Mouse (Mus musculus): ENCODE data around the gene Icos. TPM values are rescaled to one million over a fixed set of nuclear protein-coding genes. Genes with fewer than 3 reads are reported as not detected.

Icos gene
- polyA plus RNA-seq (2015; fragmentation: Nextera tagmentation; extraction: Ambion mirVana), result 0.11 and 0.31 TPM in 2 replicates

DNA sequence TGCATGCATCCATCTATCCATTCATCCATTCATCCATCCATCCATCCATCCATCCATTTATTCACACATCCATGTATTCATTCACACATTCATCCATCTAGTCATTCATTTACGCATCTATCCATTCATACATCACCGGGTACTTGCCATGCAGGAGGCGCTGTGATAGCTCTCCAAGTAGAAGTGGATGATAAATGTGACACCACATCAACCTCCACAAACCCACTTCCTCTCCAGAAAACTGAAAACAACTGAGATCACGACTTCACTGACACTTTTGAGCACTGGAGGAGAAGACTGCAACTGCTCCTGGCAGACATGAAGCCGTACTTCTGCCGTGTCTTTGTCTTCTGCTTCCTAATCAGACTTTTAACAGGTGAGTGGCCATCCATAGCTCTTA is at the start of gene Icos:
Gene Icos (plus strand): TSS at position 287 of the 400 bp plus-strand sequence.
- Histone ChIP-seq H3K27me3 (replicated peaks) (no peaks in the 10 kb centered on the region), H3K4me3 (no peak within 1 kb of the TSS), H3K4me2 (no peak within 1 kb of the TSS), H3K9me3 (no peaks in the 10 kb centered on the region), H3K9ac (no peak within 1 kb of the TSS), H3K4me1 (peaks cover 7% of the 10 kb centered on the region; the same call in 1 of the 2 replicates), H3K27ac (replicated peaks) (no peak within 1 kb of the TSS), H3K36me3 (no peaks in the 10 kb centered on the region)
- 75% methylated on average over 6 of the region's 6 CpGs for WGBS
- no peak for ATAC-seq (ENCODE audit: extremely low read depth, insufficient number of reproducible peaks, low FRiP score, low TSS enrichment)

DNA sequence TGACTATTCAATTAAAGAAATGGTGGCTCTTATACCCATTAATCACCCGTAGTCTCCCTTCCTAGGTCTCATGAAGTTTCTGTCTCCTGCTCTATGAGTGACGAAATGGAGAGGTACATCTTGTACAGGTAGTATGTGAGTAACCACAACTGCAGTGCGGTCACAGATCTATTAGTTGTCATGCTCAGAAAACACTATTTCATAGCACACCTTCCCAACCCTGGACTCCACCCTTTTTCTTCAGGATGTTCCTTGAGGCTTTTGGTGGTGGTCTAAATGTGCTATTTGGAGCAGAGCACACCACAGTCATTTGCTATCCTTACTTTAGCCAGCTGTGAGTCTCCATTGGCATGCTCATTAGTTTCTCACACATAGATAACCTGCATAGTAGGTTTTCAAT is 48.7 kb upstream of the Icos start:
- no peak overlapping the region for H3K27ac ChIP-seq (replicated peaks)
- no peaks in the 10 kb centered on the region for H3K4me1 ChIP-seq
- no peak overlapping the region for H3K9ac ChIP-seq
- H3K27me3 ChIP-seq (replicated peaks), result no peaks in the 10 kb centered on the region
- H3K4me2 ChIP-seq, result no peak overlapping the region
- H3K4me3 ChIP-seq, result no peak overlapping the region
- WGBS, result 87% methylated on average over 3 of the region's 3 CpGs
- ATAC-seq (ENCODE audit: extremely low read depth, insufficient number of reproducible peaks, low FRiP score, low TSS enrichment), result no peak
- H3K9me3 ChIP-seq, result no peaks in the 10 kb centered on the region
- no peaks in the 10 kb centered on the region for H3K36me3 ChIP-seq

DNA sequence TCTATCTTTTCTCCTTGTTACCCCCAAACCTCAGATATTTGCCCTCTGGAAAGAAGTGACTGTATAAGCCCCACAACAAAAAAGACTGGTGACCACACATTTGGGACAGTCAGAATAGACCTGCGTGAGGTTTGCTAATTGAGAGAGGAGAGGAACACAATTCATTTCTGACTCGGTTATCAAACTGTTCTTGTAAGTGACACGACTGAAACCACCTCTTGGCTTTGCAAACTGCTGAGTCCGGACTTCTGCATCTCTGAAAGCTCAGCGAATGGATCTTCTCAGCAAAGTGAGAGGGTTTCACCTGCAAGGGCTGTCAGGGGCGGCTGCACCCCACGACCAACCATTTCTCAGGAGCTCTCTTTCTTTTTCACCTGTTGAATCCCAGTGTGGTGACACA is 47.3 kb upstream of the Icos start:
- Histone ChIP-seq H3K4me3 (no peak overlapping the region), H3K27me3 (replicated peaks) (no peaks in the 10 kb centered on the region), H3K9ac (no peak overlapping the region), H3K36me3 (no peaks in the 10 kb centered on the region), H3K4me1 (peaks cover 2% of the 10 kb centered on the region), H3K4me2 (no peak overlapping the region), H3K27ac (replicated peaks) (no peak overlapping the region), H3K9me3 (no peaks in the 10 kb centered on the region)
- 67% methylated on average over 7 of the region's 7 CpGs for WGBS
- no peak for ATAC-seq (ENCODE audit: extremely low read depth, insufficient number of reproducible peaks, low FRiP score, low TSS enrichment)

DNA sequence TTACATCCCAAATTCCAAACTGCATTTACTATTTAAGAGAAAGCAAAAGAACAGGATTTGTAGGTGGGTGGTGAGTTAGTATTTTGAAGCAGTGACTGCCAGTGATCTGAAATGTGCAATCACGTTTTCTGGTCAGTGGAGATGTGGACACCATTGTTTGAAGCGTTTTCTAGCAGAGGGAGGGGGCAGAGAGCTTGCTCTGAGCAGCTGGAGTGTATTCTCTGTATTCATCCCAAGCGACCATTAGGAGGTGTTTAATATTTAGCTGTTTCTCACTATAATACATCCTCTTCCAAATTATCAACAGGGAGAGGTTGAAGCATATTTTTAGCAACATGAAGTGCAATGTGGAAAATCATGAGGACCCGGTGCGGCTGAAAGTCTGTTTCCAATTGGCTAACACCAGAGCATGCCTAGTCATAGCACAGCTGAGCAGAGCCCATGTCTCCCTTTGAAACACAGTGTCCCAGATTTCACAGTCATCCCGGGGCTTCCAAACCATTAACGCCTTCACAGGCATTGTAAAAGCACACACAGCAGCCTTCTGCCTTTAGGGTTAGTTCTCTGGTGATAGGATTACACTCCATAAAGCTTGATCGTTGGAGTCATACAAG is 41.7 kb upstream of the Icos start:
- no peak overlapping the region for H3K4me3 ChIP-seq
- peak overlapping the region; percentile 35 for H3K4me2 ChIP-seq
- no peaks in the 10 kb centered on the region for H3K36me3 ChIP-seq
- peaks cover 14% of the 10 kb centered on the region for H3K4me1 ChIP-seq
- H3K9me3 ChIP-seq, result no peaks in the 10 kb centered on the region
- no peaks in the 10 kb centered on the region for H3K27me3 ChIP-seq (replicated peaks)
- H3K27ac ChIP-seq (replicated peaks), result peak overlapping the region; percentile 61
- no peak for ATAC-seq (ENCODE audit: extremely low read depth, insufficient number of reproducible peaks, low FRiP score, low TSS enrichment)
- H3K9ac ChIP-seq, result peak overlapping the region; percentile 58; the same call in 1 of the 2 replicates
- 35% methylated on average over 8 of the region's 8 CpGs for WGBS

DNA sequence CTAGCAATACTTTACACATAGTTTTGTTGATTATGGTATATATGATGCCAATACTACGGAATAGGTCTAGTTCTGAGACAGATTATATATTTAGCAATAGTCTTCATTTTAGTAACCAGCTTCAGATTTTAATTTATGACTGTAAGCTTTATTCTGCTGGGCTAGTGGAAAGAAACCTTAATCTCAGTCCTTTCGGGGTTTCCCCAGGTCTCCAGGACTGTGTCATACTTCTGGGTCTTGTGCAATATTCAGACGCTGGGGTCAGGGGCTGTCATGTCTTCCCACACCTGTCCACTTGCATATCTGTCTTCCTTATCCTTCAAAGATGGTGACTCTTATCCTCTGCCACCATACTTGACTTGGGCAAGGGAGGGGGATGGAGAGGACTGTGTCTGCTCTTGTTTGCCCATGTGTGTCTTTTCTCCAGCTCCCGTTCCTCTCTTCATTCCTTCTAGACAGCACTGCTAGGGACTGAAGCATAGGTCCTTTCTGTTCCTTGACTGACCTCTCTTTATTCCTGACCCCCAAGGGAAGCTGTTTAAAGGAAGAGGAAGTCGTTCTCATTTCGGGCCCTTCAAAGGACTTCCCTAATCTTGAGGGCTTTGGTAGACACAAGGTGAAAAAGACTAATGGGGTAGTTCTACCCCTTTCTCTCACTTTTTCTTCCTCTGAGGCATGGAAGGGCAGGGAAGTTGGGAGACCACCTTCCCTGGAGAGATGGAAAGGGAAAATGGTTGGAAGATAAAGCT is 40.6 kb upstream of the Icos start:
- ATAC-seq (ENCODE audit: extremely low read depth, insufficient number of reproducible peaks, low FRiP score, low TSS enrichment), result no peak
- H3K4me3 ChIP-seq, result no peak overlapping the region
- WGBS, result 68% methylated on average over 6 of the region's 6 CpGs

DNA sequence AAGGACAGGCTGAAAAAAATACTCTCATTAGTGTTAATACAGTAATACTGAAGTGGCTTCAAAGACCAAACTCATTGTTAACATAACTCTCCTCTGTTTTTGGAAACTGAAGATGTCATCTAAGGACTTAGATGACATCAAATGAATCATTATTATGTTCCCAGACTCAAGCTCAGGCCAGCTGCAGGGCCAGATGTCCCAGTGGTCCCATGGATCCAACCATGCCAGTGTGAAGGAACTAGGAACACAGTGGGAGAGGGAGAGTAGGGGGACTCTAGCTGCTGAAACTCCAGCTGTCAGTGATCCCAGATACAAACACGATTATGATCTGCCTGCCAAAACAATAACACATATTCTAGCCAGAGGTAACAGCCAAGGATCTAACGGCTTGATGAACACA is 39.5 kb upstream of the Icos start:
- ATAC-seq (ENCODE audit: extremely low read depth, insufficient number of reproducible peaks, low FRiP score, low TSS enrichment), result no peak
- H3K4me1 ChIP-seq, result peaks cover 14% of the 10 kb centered on the region
- H3K9ac ChIP-seq, result no peak overlapping the region
- H3K9me3 ChIP-seq, result no peaks in the 10 kb centered on the region
- no peaks in the 10 kb centered on the region for H3K27me3 ChIP-seq (replicated peaks)
- no peaks in the 10 kb centered on the region for H3K36me3 ChIP-seq
- no peak overlapping the region for H3K4me3 ChIP-seq
- no peak overlapping the region for H3K27ac ChIP-seq (replicated peaks)
- no peak overlapping the region for H3K4me2 ChIP-seq
- 78% methylated on average over 2 of the region's 2 CpGs for WGBS

More for the DNA sequence above, 40.6 kb upstream of the Icos start:
- Histone ChIP-seq H3K9me3 (no peaks in the 10 kb centered on the region), H3K36me3 (no peaks in the 10 kb centered on the region), H3K27me3 (replicated peaks) (no peaks in the 10 kb centered on the region), H3K9ac (no peak overlapping the region), H3K27ac (replicated peaks) (no peak overlapping the region), H3K4me2 (no peak overlapping the region), H3K4me1 (peaks cover 14% of the 10 kb centered on the region)

DNA sequence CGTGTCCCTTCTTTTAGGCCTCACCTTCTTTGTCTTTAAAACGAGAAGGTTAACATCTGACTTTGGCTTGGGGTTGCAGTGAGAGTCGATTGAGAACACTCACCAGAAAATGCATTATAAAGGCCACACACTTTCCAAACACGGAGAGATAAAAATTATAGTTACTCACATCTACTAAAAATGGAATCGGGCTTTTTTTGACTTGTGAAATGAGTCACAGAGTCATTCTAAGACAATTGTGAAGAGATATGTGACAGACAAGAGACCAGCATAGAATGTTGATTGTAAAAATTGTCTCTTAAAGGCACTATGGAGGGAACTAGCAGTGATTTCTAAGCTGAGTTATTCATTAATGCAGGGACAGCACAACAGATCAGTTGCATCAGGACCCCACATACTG is 38.8 kb upstream of the Icos start:
- no peaks in the 10 kb centered on the region for H3K9me3 ChIP-seq
- no peaks in the 10 kb centered on the region for H3K36me3 ChIP-seq
- no peak overlapping the region for H3K9ac ChIP-seq
- no peak for ATAC-seq (ENCODE audit: extremely low read depth, insufficient number of reproducible peaks, low FRiP score, low TSS enrichment)
- peaks cover 14% of the 10 kb centered on the region for H3K4me1 ChIP-seq
- no peak overlapping the region for H3K4me3 ChIP-seq
- H3K27ac ChIP-seq (replicated peaks), result no peak overlapping the region
- H3K27me3 ChIP-seq (replicated peaks), result no peaks in the 10 kb centered on the region
- H3K4me2 ChIP-seq, result no peak overlapping the region
- 68% methylated on average over 5 of the region's 5 CpGs for WGBS

DNA sequence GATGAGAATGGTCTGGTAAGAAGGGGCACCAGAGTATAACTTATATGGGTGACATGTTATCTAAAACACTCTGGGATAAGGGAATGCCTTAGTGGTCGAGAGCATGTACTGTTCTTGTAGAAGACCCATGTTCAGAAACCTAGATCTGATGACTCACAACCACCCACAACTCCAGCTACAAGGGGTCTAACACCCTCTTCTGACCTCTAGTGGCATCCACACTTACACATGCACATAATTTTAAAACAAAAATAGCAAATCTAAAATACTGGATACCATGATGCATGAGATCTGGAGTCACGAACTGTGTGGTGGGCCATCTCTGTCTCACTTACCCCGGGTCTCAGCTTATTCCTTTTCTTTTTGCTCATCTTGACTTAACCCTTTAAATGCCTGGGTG is 37.7 kb upstream of the Icos start:
- no peak for ATAC-seq (ENCODE audit: extremely low read depth, insufficient number of reproducible peaks, low FRiP score, low TSS enrichment)
- no peak overlapping the region for H3K4me2 ChIP-seq
- H3K4me1 ChIP-seq, result peaks cover 14% of the 10 kb centered on the region
- no peak overlapping the region for H3K27ac ChIP-seq (replicated peaks)
- no peak overlapping the region for H3K9ac ChIP-seq
- H3K9me3 ChIP-seq, result no peaks in the 10 kb centered on the region
- no peaks in the 10 kb centered on the region for H3K36me3 ChIP-seq
- no peaks in the 10 kb centered on the region for H3K27me3 ChIP-seq (replicated peaks)
- H3K4me3 ChIP-seq, result no peak overlapping the region
- 70% methylated on average over 3 of the region's 3 CpGs for WGBS

DNA sequence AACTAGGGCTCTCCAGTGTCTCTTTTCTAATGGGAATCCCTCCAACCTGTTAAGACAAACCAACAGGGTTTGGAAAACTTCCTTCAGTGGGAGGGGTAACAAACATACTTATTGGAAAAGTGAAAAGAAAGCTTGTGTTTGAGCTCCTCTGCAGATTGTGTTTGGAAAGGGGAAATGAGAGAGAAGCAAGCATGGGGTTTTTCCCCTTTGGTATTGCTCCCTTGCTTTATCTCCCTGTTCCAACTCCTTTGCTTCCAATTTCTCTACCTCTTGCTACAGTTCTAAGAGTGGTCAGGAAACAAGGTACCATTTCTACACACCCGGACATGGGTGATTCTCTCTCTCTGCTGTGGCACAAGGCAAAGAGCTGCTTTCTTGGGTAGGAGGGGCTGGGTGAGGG is 37.1 kb upstream of the Icos start:
- H3K9me3 ChIP-seq, result no peaks in the 10 kb centered on the region
- no peaks in the 10 kb centered on the region for H3K27me3 ChIP-seq (replicated peaks)
- ATAC-seq (ENCODE audit: extremely low read depth, insufficient number of reproducible peaks, low FRiP score, low TSS enrichment), result no peak
- no peak overlapping the region for H3K27ac ChIP-seq (replicated peaks)
- H3K4me3 ChIP-seq, result no peak overlapping the region
- no peaks in the 10 kb centered on the region for H3K36me3 ChIP-seq
- H3K4me1 ChIP-seq, result peaks cover 10% of the 10 kb centered on the region
- 84% methylated on average over 1 of the region's 1 CpGs for WGBS
- no peak overlapping the region for H3K4me2 ChIP-seq
- no peak overlapping the region for H3K9ac ChIP-seq

DNA sequence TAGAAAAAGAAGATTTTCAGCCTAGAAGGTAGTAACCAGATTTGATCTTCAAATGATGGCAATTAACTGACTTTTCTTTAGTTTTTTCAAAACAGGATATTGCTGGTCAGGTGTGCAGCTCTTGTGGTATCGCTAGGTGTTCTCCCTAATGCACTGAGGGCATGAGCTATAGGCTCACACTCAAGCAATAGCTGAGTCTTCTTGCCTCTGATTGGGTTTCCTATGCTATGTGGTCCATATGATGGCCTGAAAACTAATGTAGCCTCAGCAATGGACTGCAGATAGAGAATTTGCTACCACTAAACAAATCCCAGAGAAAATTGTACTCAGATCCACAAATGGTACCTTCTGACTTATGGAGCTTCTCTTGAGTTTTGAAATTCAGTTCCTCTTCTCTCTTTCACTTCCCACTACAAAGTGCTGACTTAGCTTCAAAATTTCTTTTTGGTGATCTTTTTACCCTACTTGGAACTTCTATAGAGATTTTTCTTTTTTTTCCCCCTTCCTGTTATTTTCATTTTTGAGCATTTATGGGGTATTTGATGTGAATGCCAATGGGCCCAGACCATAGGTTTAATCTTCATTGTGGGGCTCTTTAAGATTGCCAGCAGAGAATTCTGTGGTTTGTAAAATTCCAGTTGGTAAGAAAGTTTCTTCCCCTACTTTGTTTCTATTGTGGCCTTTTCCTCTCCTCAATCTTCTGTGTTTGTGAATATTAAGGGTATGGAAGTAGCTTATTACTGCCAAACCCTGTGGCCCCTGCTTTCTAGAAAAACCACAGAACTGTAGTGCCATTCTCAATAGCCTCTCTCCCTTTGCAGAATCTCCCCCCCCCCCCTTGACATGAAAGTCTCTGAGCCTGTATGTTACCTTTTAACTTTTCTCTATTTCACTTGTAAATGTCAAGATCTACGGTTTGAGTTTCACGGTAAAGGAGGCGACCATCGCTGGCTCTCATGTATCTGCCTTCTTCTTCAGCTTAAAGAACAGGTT is 36.4 kb upstream of the Icos start:
- Histone ChIP-seq H3K9ac (no peak overlapping the region), H3K36me3 (no peaks in the 10 kb centered on the region), H3K4me1 (peaks cover 9% of the 10 kb centered on the region; the same call in 1 of the 2 replicates), H3K4me2 (no peak overlapping the region), H3K4me3 (no peak overlapping the region), H3K27me3 (replicated peaks) (no peaks in the 10 kb centered on the region), H3K27ac (replicated peaks) (no peak overlapping the region), H3K9me3 (no peaks in the 10 kb centered on the region)
- no peak for ATAC-seq (ENCODE audit: extremely low read depth, insufficient number of reproducible peaks, low FRiP score, low TSS enrichment)
- WGBS, result 90% methylated on average over 5 of the region's 5 CpGs

DNA sequence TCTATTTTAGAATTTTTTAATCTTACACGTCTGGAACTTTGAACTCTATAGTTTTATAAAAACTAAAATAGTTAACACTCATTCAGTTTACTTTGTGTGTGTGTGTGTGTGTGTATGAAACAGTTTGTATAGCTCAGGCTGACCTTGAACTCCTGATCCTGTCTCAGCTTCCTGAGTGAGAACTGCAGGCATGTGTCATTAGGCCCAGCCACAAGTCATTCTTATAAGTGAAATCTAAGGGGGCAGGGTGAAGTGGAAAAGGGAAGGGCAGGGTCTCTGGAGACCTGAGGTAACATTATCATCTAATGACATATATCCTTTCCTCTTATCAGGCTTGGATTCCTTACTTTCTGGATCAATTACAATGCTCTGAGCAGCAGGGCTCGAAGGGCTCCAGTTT is 34.8 kb upstream of the Icos start:
- H3K4me2 ChIP-seq, result no peak overlapping the region
- H3K27me3 ChIP-seq (replicated peaks), result no peaks in the 10 kb centered on the region
- H3K36me3 ChIP-seq, result no peaks in the 10 kb centered on the region
- no peak overlapping the region for H3K9ac ChIP-seq
- H3K4me3 ChIP-seq, result no peak overlapping the region
- 0 out of 2 replicates have a peak, but pooled peaks cover 5% of the 10 kb centered on the region for H3K4me1 ChIP-seq
- 69% methylated on average over 2 of the region's 2 CpGs for WGBS
- no peak for ATAC-seq (ENCODE audit: extremely low read depth, insufficient number of reproducible peaks, low FRiP score, low TSS enrichment)
- no peaks in the 10 kb centered on the region for H3K9me3 ChIP-seq
- no peak overlapping the region for H3K27ac ChIP-seq (replicated peaks)
